Mouse (Mus musculus) liver, postnatal 0 days (tissue): Measurements from ENCODE around the gene Rnf5. TPM values are rescaled to one million over a fixed set of nuclear protein-coding genes. Genes with fewer than 3 reads are reported as not detected.

Experiments
- ATAC-seq: fragments of 200-750 bp; cut with Nextera tagmentation; 2 replicates; pipeline ENCODE4 v1.8.0; 2017; ENCODE audit warnings: mild to moderate bottlenecking, moderate library complexity
- DNase-seq: peaks from one replicate; pipeline ENCODE4 v3.0.0-alpha.2; 2016
- H3K27ac ChIP-seq: fragments of 300-500 bp; sonication (generic); 2 replicates; pipeline ENCODE4 v1.5.1; 2014; ENCODE audit warnings: antibody characterized with exemption, moderate library complexity, mild to moderate bottlenecking, low read depth
- H3K27me3 ChIP-seq: fragments of 300-500 bp; sonication (generic); 2 replicates; pipeline ENCODE4 v1.6.1; 2014; ENCODE audit warnings: low read length, control low read depth, mixed read lengths; ENCODE audit not compliant: insufficient read depth
- H3K36me3 ChIP-seq: fragments of 300-500 bp; sonication (generic); replicated peaks from 2 replicates; pipeline ENCODE4 v1.6.1; 2014; ENCODE audit warnings: mild to moderate bottlenecking, control low read depth, low read length, moderate library complexity, mixed read lengths; ENCODE audit not compliant: insufficient read depth
- H3K4me1 ChIP-seq: fragments of 300-500 bp; sonication (generic); 2 replicates; pipeline ENCODE4 v1.6.1; 2014; ENCODE audit warnings: antibody characterized with exemption, mild to moderate bottlenecking, control low read depth; ENCODE audit not compliant: insufficient read depth
- H3K4me2 ChIP-seq: fragments of 300-500 bp; sonication (generic); 2 replicates; pipeline ENCODE4 v1.6.1; 2014; ENCODE audit warnings: low read depth, mild to moderate bottlenecking, low read length, moderate library complexity, mixed read lengths
- H3K4me3 ChIP-seq: fragments of 300-500 bp; sonication (generic); 2 replicates; pipeline ENCODE4 v1.5.1; 2014; ENCODE audit warnings: low read depth, low read length
- H3K9ac ChIP-seq: fragments of 300-500 bp; sonication (generic); replicated peaks from 2 replicates; pipeline ENCODE4 v1.6.1; 2014; ENCODE audit warnings: mild to moderate bottlenecking, moderate library complexity
- H3K9me3 ChIP-seq: fragments of 300-500 bp; sonication (generic); 2 replicates; pipeline ENCODE4 v1.6.1; 2016; ENCODE audit warnings: mild to moderate bottlenecking, control low read depth, low read length, mixed read lengths
- CTCF ChIP-seq: sonication (generic); IDR thresholded peaks from 2 replicates; pipeline ENCODE4 v1.5.1; 2016; ENCODE audit warnings: antibody characterized with exemption, low read depth
- EP300 ChIP-seq: IDR thresholded peaks from 2 replicates; pipeline ENCODE4 v1.6.1; 2016; ENCODE audit warnings: antibody characterized with exemption, low read depth, mild to moderate bottlenecking
- WGBS: fragments of 180-500 bp; shearing (Covaris S2); extraction: QIAGEN DNeasy Blood & Tissue Kit; methylation state at CpG from one replicate; pipeline ENCODE4 v1.1.7; 2014; ENCODE audit not compliant: insufficient replicate concordance; 5-methylcytosine and 5-hydroxymethylcytosine counted together
- polyA plus RNA-seq: library from polyadenylated mRNA; unstranded; fragments of >200 nt; fragmentation: Nextera tagmentation; extraction: Ambion mirVana; gene quantifications from 2 replicates; pipeline ENCODE4 v1.2.1, GENCODE M21; 2015

The Rnf5 gene
- polyA plus RNA-seq, 1 experiment from 2014 or later: 78.4 TPM

DNA sequence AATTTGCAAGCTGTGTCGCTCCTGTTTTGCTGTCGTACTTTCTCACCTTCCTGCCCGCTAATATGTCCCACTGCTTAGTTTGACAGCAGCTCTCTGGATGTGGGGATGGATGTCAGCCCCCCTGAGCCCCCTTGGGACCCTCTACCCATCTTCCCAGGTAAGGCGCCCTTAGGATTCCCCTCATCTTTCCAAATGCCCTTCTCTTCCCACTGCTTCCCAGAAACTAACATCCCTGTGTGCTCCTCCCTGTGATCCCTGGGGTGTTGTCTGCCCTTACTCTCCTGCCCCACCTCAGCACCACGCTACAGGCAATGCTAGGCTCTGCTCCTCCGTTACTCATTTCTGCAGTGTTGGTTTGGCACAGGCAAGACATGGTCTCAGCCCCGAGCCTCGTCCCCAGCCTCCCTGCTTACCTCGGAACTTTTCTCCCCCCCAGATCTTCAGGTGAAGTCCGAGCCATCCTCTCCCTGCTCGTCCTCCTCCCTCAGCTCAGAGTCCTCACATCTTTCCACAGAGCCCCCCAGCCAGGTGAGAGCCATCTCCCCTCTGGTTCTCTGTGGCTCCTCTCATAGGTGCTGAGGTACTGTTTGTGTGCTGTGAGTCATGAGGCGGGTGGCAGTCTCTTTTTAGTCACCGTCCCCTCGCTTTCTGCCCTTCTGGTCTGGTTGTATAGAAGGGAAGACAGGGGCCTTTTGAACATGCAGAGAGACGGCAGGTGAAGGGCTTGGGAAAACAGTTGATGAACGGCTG is 44.8 kb upstream of the Rnf5 start:
- DNase-seq (no peak), ATAC-seq (no peak)
- H3K36me3 ChIP-seq: peaks cover 20% of the 10 kb centered on the region
- H3K27ac ChIP-seq: no peak overlapping the region
- TF ChIP-seq EP300 (no peak), CTCF (no peak)
- WGBS: 81% methylated on average over 16 of the region's 16 CpGs
- H3K4me3 ChIP-seq: no peak overlapping the region
- H3K9me3 ChIP-seq: no peaks in the 10 kb centered on the region
- peaks cover 36% of the 10 kb centered on the region for H3K4me1 ChIP-seq
- peak overlapping the region; percentile 89; the same call in 1 of the 2 replicates for H3K9ac ChIP-seq
- H3K27me3 ChIP-seq: no peaks in the 10 kb centered on the region
- H3K4me2 ChIP-seq: peak overlapping the region; percentile 94

- WGBS: under 1% methylated on average over 66 of the region's 66 CpGs
- Histone ChIP-seq H3K4me1 (peaks cover 39% of the 10 kb centered on the region), H3K9ac (peak within 1 kb of the TSS; percentile 89), H3K27me3 (no peaks in the 10 kb centered on the region), H3K27ac (peak within 1 kb of the TSS; percentile 90), H3K9me3 (no peaks in the 10 kb centered on the region), H3K4me2 (peak within 1 kb of the TSS; percentile 94), H3K4me3 (peak within 1 kb of the TSS; percentile 99), H3K36me3 (peaks cover 12% of the 10 kb centered on the region)
- peak; percentile 95 for ATAC-seq
- DNase-seq: peak; percentile 95
- no peak for TF ChIP-seq CTCF
- no peak; the same call in 1 of the 2 replicates for TF ChIP-seq EP300
Observed at GRCm38 (mm10) chr17:34646906-34647787, 43.7 kb upstream of the Rnf5 start, which contains the start of gene Atf6b. Atf6b (plus strand) TSS chr17:34647146.

GRCm38 (mm10) chr17:34645831-34646511 is 42.5 kb upstream of the Rnf5 start:
- 67% methylated on average over 30 of the region's 30 CpGs for WGBS
- Histone ChIP-seq H3K27ac (no peak overlapping the region), H3K4me2 (peak overlapping the region; percentile 80), H3K4me3 (peak overlapping the region; percentile 13; the same call in 1 of the 2 replicates), H3K9ac (no peak overlapping the region), H3K9me3 (no peaks in the 10 kb centered on the region), H3K27me3 (no peaks in the 10 kb centered on the region), H3K36me3 (peaks cover 9% of the 10 kb centered on the region), H3K4me1 (peaks cover 42% of the 10 kb centered on the region)
- DNase-seq (no peak), ATAC-seq (no peak)
- TF ChIP-seq CTCF (no peak), EP300 (no peak)

- Histone ChIP-seq H3K9ac (peak overlapping the region; percentile 64; the same call in 1 of the 2 replicates), H3K4me1 (peaks cover 44% of the 10 kb centered on the region), H3K27me3 (no peaks in the 10 kb centered on the region), H3K9me3 (no peaks in the 10 kb centered on the region), H3K4me3 (peak overlapping the region; percentile 52), H3K27ac (0 out of 2 replicates have a peak overlapping the region, but pooled peaks have one; percentile 16), H3K36me3 (peaks cover 3% of the 10 kb centered on the region), H3K4me2 (peak overlapping the region; percentile 80)
- DNase-seq: no peak
- no peak for TF ChIP-seq EP300
- no peak for TF ChIP-seq CTCF
- no peak for ATAC-seq
- 52% methylated on average over 10 of the region's 10 CpGs for WGBS
Observed at GRCm38 (mm10) chr17:34645256-34645829, 41.9 kb upstream of the Rnf5 start.

- Histone ChIP-seq H3K4me3 (peak within 1 kb of the TSS; percentile 52), H3K9me3 (no peaks in the 10 kb centered on the region), H3K27ac (peak within 1 kb of the TSS; percentile 61), H3K9ac (peak within 1 kb of the TSS; percentile 64), H3K4me2 (peak within 1 kb of the TSS; percentile 80), H3K27me3 (no peaks in the 10 kb centered on the region), H3K36me3 (no peaks in the 10 kb centered on the region; the same call in none of the 2 replicates), H3K4me1 (peaks cover 44% of the 10 kb centered on the region)
- DNase-seq (peak; percentile 94), ATAC-seq (peak; percentile 50)
- TF ChIP-seq EP300 (no peak), CTCF (no peak)
- WGBS: 1% methylated on average over 16 of the region's 16 CpGs
Observed at GRCm38 (mm10) chr17:34644608-34645007, 41.1 kb upstream of the Rnf5 start, which contains the start of gene Fkbpl. Fkbpl (plus strand) TSS chr17:34644764.
